Mouse (Mus musculus): ENCODE results near the gene Snx5. TPM values are rescaled to one million over a fixed set of nuclear protein-coding genes. Genes with fewer than 3 reads are reported as not detected.
A peak's percentile ranks its signal among the peaks of the same experiment; 100 is the strongest.

The Snx5 gene
- polyA plus RNA-seq, 1 experiment, result 538 TPM

DNA sequence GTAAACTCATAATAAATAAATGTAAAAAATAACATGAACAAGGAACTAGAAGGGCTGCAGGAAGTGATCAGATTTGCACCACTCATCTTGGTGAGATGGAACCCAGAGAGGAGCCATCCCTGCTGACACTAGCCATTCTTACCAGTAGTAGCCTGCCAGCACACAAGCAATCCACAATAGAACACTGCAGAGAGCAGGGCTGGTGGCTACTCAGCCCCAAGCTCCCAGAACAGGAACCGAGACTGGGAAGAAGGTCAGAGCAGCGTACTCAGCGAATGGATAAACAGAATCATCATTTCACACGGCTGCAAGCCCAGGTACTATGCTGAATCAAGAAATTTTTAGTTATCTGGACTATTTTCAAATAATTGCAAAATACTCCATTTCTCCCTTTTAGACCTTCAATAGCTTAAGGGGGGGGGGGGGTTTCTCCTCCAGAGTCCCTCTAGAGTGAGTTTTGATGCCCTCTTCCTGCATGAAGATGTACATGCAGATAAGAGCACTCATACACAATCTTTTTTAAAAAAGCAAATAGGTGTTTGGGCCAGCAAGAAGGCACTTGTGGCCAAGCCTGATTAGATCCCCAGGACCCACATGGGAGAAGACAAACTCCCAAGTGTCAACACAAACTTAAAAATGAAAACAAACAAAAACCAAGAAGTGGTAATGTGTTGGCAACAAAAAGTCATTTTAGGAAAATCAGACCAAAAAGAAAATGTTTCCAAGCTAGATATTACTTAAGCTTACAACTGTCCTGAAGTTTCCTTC, 4.6 kb downstream of the Snx5 start:
- peak overlapping the region; percentile 41; the same call in 1 of the 2 replicates for H3K4me3 ChIP-seq (ENCODE audit: low read depth, low read length)
- peaks cover 80% of the 10 kb centered on the region for H3K36me3 ChIP-seq (ENCODE audit: control insufficient read depth, insufficient read depth, low read length, poor library complexity, severe bottlenecking)
- no peaks in the 10 kb centered on the region; the same call in 1 of the 2 replicates for H3K9me3 ChIP-seq (replicated peaks; ENCODE audit: control insufficient read depth, insufficient read depth, low read length, poor library complexity, severe bottlenecking)
- no peaks in the 10 kb centered on the region for H3K27me3 ChIP-seq (ENCODE audit: control insufficient read depth, insufficient read depth, low read length, poor library complexity, severe bottlenecking)
- no peak overlapping the region for H3K27ac ChIP-seq (ENCODE audit: insufficient read depth, low read length)
- TF ChIP-seq EP300 (IDR thresholded peaks at IDR 0.05; ENCODE audit: insufficient read depth, low read depth, low read length), result no peak
- no peak for TF ChIP-seq POLR2A (IDR thresholded peaks at IDR 0.05; ENCODE audit: insufficient read depth, low read length)
- no peak for TF ChIP-seq CTCF (IDR thresholded peaks at IDR 0.05; ENCODE audit: low read depth, low read length)
- H3K9ac ChIP-seq (ENCODE audit: low read depth, poor library complexity, severe bottlenecking), result peak overlapping the region; percentile 98
- no peaks in the 10 kb centered on the region for H3K4me1 ChIP-seq (ENCODE audit: control insufficient read depth, insufficient read depth, low read length)

DNA sequence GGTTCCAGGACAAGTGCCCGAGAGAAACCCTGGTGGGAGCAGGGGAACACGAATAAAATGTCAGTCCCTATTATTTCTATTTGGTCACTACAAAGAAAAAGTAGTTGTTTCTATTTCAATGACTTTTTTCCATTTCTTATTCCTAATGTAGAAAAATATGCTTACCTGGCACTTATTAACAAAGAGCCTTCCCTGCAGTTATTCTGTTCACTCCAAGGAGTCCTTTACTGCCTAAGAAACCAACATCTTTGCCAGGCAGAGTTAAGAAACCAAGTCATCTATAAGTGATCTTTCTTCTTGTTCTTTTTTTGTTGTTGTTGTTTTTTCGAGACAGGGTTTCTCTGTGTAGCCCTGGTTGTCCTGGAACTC, 5.6 kb downstream of the Snx5 start:
- Histone ChIP-seq H3K27ac (ENCODE audit: insufficient read depth, low read length) (no peak overlapping the region), H3K9ac (ENCODE audit: low read depth, poor library complexity, severe bottlenecking) (0 out of 2 replicates have a peak overlapping the region, but pooled peaks have one; percentile 38), H3K4me3 (ENCODE audit: low read depth, low read length) (no peak overlapping the region), H3K36me3 (ENCODE audit: control insufficient read depth, insufficient read depth, low read length, poor library complexity, severe bottlenecking) (peaks cover 90% of the 10 kb centered on the region), H3K9me3 (replicated peaks; ENCODE audit: control insufficient read depth, insufficient read depth, low read length, poor library complexity, severe bottlenecking) (no peaks in the 10 kb centered on the region; the same call in 1 of the 2 replicates), H3K4me1 (ENCODE audit: control insufficient read depth, insufficient read depth, low read length) (no peaks in the 10 kb centered on the region), H3K27me3 (ENCODE audit: control insufficient read depth, insufficient read depth, low read length, poor library complexity, severe bottlenecking) (no peaks in the 10 kb centered on the region)
- TF ChIP-seq POLR2A (IDR thresholded peaks at IDR 0.05; ENCODE audit: insufficient read depth, low read length) (no peak), CTCF (IDR thresholded peaks at IDR 0.05; ENCODE audit: low read depth, low read length) (no peak), EP300 (IDR thresholded peaks at IDR 0.05; ENCODE audit: insufficient read depth, low read depth, low read length) (no peak)

DNA sequence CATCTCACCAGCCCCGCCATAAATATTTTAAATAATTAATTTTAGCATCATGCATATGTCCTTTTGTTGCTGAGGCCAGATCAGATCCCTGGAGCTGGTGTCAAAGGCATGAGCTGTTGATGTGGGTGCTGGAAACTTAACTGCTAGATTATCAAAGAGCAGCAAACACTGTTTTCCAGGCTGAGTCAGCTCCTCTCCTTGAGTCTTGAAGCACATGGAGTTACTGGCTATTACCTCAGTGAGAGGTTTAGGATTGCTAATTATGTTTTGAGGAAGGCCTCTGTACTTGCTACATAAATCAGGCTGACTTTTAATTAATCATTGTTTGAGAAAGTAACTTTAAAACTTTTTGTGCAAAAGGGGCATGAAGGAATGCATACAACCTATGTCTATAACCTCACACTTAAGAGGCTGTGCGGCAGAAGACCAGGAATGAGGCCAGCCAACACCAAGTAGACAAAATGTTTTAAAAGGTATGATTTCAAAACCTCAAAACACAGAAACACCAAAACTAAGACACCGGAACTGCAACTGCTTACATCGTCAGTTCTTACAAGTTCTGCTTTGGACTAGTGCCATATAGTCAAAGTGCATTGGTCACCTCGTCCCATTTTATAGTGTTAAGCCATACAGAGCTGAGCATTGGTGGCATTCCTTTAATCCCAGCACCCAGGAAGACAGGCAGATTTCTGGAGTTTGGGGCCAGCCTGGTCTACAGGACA, 6.1 kb downstream of the Snx5 start:
- H3K27ac ChIP-seq (ENCODE audit: insufficient read depth, low read length), result no peak overlapping the region
- no peaks in the 10 kb centered on the region; the same call in 1 of the 2 replicates for H3K9me3 ChIP-seq (replicated peaks; ENCODE audit: control insufficient read depth, insufficient read depth, low read length, poor library complexity, severe bottlenecking)
- H3K4me3 ChIP-seq (ENCODE audit: low read depth, low read length), result no peak overlapping the region
- TF ChIP-seq EP300 (IDR thresholded peaks at IDR 0.05; ENCODE audit: insufficient read depth, low read depth, low read length) (no peak), CTCF (IDR thresholded peaks at IDR 0.05; ENCODE audit: low read depth, low read length) (no peak), POLR2A (IDR thresholded peaks at IDR 0.05; ENCODE audit: insufficient read depth, low read length) (no peak)
- peaks cover 95% of the 10 kb centered on the region for H3K36me3 ChIP-seq (ENCODE audit: control insufficient read depth, insufficient read depth, low read length, poor library complexity, severe bottlenecking)
- 0 out of 2 replicates have a peak overlapping the region, but pooled peaks have one; percentile 38 for H3K9ac ChIP-seq (ENCODE audit: low read depth, poor library complexity, severe bottlenecking)
- no peaks in the 10 kb centered on the region for H3K27me3 ChIP-seq (ENCODE audit: control insufficient read depth, insufficient read depth, low read length, poor library complexity, severe bottlenecking)
- H3K4me1 ChIP-seq (ENCODE audit: control insufficient read depth, insufficient read depth, low read length), result no peaks in the 10 kb centered on the region

DNA sequence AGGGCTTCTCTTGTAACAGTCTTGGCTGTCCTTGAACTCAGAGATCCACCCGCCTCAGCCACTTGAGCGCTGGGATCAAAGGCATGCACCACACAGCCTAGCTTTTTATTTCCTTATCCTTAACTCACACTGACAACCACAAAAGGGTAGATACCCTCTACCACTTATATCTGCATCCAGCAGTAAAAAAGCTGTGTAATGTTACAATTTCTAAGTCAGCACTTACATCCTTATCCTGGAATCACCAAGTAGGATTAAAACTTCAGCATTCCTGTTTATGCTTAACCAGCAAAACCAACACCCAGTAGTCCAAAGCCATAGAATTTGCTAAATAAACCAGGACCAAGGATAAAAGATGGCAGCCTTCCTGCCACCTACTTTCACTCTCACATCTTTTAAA, 7.9 kb downstream of the Snx5 start:
- Histone ChIP-seq H3K9ac (ENCODE audit: low read depth, poor library complexity, severe bottlenecking) (peak overlapping the region; percentile 56; the same call in 1 of the 2 replicates), H3K27me3 (ENCODE audit: control insufficient read depth, insufficient read depth, low read length, poor library complexity, severe bottlenecking) (no peaks in the 10 kb centered on the region), H3K36me3 (ENCODE audit: control insufficient read depth, insufficient read depth, low read length, poor library complexity, severe bottlenecking) (peaks cover 95% of the 10 kb centered on the region), H3K4me1 (ENCODE audit: control insufficient read depth, insufficient read depth, low read length) (no peaks in the 10 kb centered on the region), H3K4me3 (ENCODE audit: low read depth, low read length) (no peak overlapping the region), H3K27ac (ENCODE audit: insufficient read depth, low read length) (no peak overlapping the region), H3K9me3 (replicated peaks; ENCODE audit: control insufficient read depth, insufficient read depth, low read length, poor library complexity, severe bottlenecking) (no peaks in the 10 kb centered on the region)
- no peak for TF ChIP-seq CTCF (IDR thresholded peaks at IDR 0.05; ENCODE audit: low read depth, low read length)
- no peak for TF ChIP-seq EP300 (IDR thresholded peaks at IDR 0.05; ENCODE audit: insufficient read depth, low read depth, low read length)
- no peak for TF ChIP-seq POLR2A (IDR thresholded peaks at IDR 0.05; ENCODE audit: insufficient read depth, low read length)

DNA sequence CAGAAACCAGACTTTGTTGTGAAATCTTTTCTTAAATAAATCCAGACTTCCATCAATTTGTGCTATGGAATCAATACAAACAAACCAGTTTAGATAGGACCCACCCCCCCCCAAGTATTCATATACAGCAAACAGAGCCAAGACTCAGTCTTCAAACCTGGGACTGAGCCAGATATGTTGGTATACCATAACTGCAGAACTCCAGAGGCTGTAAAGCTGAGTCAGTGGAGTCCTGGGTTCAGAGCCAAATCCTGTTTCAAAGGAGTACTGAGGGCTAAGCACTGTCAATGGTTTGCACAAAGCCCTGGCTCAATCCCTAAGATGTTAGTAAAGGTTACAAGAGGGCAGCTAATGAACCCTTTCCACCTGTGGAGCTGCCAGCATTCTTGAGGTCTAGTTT, 20.6 kb downstream of the Snx5 start:
- H3K4me3 ChIP-seq (ENCODE audit: low read depth, low read length), result no peak overlapping the region
- no peaks in the 10 kb centered on the region for H3K27me3 ChIP-seq (ENCODE audit: control insufficient read depth, insufficient read depth, low read length, poor library complexity, severe bottlenecking)
- H3K9me3 ChIP-seq (replicated peaks; ENCODE audit: control insufficient read depth, insufficient read depth, low read length, poor library complexity, severe bottlenecking), result no peaks in the 10 kb centered on the region
- no peaks in the 10 kb centered on the region for H3K4me1 ChIP-seq (ENCODE audit: control insufficient read depth, insufficient read depth, low read length)
- H3K27ac ChIP-seq (ENCODE audit: insufficient read depth, low read length), result peak overlapping the region; percentile 58; the same call in 1 of the 2 replicates
- peaks cover 57% of the 10 kb centered on the region for H3K36me3 ChIP-seq (ENCODE audit: control insufficient read depth, insufficient read depth, low read length, poor library complexity, severe bottlenecking)
- TF ChIP-seq POLR2A (IDR thresholded peaks at IDR 0.05; ENCODE audit: insufficient read depth, low read length) (no peak), EP300 (IDR thresholded peaks at IDR 0.05; ENCODE audit: insufficient read depth, low read depth, low read length) (no peak), CTCF (IDR thresholded peaks at IDR 0.05; ENCODE audit: low read depth, low read length) (no peak)
- H3K9ac ChIP-seq (ENCODE audit: low read depth, poor library complexity, severe bottlenecking), result no peak overlapping the region
